Mouse (Mus musculus) CH12.LX (cell line): ENCODE results near the gene Eif3k.
A peak's percentile ranks its signal among the peaks of the same experiment; 100 is the strongest.

Source experiments
- CTCF ChIP-seq, 2 experiments: IDR thresholded peaks in 1 of 2; conservative IDR thresholded peaks in 1 of 2; 2 replicates each; pipeline ENCODE4 v1.5.1; 2011 to 2012; ENCODE audit warnings: low read depth in 2 of 2, low read length in 2 of 2, improper control_type of control experiment in 1 of 2, inconsistent platforms in 1 of 2, mild to moderate bottlenecking in 1 of 2, moderate library complexity in 1 of 2
- E2F4 ChIP-seq: IDR thresholded peaks from 2 replicates; pipeline ENCODE4 v1.6.1; 2011; ENCODE audit warnings: low read depth, low read length, improper control_type of control experiment; ENCODE audit not compliant: insufficient replicate concordance
- EP300 ChIP-seq: IDR thresholded peaks from 2 replicates; pipeline ENCODE4 v1.6.1; 2011; ENCODE audit warnings: low read length, improper control_type of control experiment
- JUND ChIP-seq: conservative IDR thresholded peaks from 2 replicates; pipeline ENCODE4 v1.6.1; 2011; ENCODE audit warnings: low read depth, low read length, improper control_type of control experiment
- MAFK ChIP-seq: IDR thresholded peaks from 2 replicates; pipeline ENCODE4 v1.6.1; 2011; ENCODE audit warnings: low read length, improper control_type of control experiment; ENCODE audit not compliant: insufficient replicate concordance
- NELFE ChIP-seq: IDR thresholded peaks from 2 replicates; pipeline ENCODE4 v1.6.1; 2011; ENCODE audit warnings: low read depth, low read length, improper control_type of control experiment
- NRF1 ChIP-seq: IDR thresholded peaks from 2 replicates; pipeline ENCODE4 v1.6.1; 2014; ENCODE audit warnings: low read depth, mild to moderate bottlenecking, inconsistent platforms, low read length, improper control_type of control experiment, moderate library complexity
- POLR2A ChIP-seq: IDR thresholded peaks from 2 replicates; pipeline ENCODE4 v1.6.1; 2011; ENCODE audit warnings: low read depth, mild to moderate bottlenecking, improper control_type of control experiment, low read length
- POLR2AphosphoS2 ChIP-seq: IDR thresholded peaks from 2 replicates; pipeline ENCODE4 v1.6.1; 2011; ENCODE audit warnings: low read depth, low read length, improper control_type of control experiment
- TCF12 ChIP-seq: IDR thresholded peaks from 2 replicates; pipeline ENCODE4 v1.6.1; 2014; ENCODE audit warnings: low read depth, mild to moderate bottlenecking, inconsistent platforms, low read length, improper control_type of control experiment
- USF2 ChIP-seq: conservative IDR thresholded peaks from 2 replicates; pipeline ENCODE4 v1.6.1; 2011; ENCODE audit warnings: low read depth, low read length, improper control_type of control experiment
- ZC3H11A ChIP-seq: IDR thresholded peaks from 2 replicates; pipeline ENCODE4 v1.6.1; 2012; ENCODE audit warnings: low read depth, mild to moderate bottlenecking, inconsistent platforms, low read length, improper control_type of control experiment
- ZNF384 ChIP-seq: IDR thresholded peaks from 2 replicates; pipeline ENCODE4 v1.6.1; 2012; ENCODE audit warnings: low read depth, low read length, improper control_type of control experiment, inconsistent platforms

DNA sequence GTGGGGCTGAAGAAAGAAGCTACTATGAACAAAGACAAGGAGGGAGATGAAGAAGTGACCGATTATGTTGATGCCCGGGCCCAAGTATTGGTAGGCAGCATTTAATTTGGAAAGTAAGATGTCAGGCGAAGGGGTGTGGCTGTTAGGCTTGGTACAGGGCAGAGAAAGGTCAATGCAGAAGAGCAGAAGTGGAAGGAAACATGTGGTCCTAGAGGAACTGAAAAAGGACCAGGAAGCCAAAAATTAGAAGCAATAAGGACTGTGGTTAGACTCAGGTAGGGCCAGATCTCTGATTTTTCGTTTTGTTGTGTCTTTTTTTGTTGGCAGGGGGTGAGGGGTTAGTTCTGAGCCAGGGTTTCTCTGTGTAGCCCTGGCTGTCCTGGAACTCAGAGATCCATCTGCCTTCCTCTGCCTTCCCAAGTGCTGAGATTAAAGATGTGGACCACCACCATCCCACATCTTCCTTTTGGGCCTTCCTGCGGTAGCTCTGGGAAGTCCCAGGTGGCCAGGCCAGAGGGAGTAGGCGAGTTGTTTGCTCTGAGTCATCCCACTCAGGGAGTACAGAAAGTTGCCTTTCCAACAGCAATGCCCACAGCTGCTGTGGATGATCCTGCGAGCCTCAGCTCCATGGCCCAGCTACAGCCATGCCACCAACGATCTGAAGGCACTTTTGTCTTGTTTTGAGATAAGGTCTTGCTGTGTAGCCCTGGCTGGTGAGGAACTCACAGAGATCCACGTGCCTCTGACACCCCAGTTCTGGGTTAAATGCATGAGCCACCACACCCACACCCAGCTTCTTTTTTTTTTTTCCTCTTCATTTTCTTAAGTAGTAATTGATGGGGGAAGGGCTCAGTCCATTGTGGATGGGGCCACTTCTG lies 25.8 kb upstream of the Eif3k start:
- TF ChIP-seq EP300, result peak; percentile 96
- TF ChIP-seq MAFK, result no peak
- no peak for TF ChIP-seq CTCF (conservative IDR thresholded peaks at IDR 0.05 in 1 of 2, IDR thresholded peaks at IDR 0.05 in 1 of 2; ENCODE audit: low read depth in 2 of 2, low read length in 2 of 2)
- TF ChIP-seq ZNF384, result peak; percentile 80
- 0 out of 2 replicates have a peak, but pooled peaks have one; percentile 3 for TF ChIP-seq JUND
- no peak for TF ChIP-seq POLR2AphosphoS2
- TF ChIP-seq USF2, result no peak
- no peak for TF ChIP-seq NRF1
- TF ChIP-seq TCF12, result peak; percentile 88
- peak; percentile 27; the same call in 1 of the 2 replicates for TF ChIP-seq POLR2A
- TF ChIP-seq ZC3H11A, result no peak
- TF ChIP-seq NELFE, result no peak
- no peak for TF ChIP-seq E2F4
